ENCODE assay signal across 8 mouse cellular contexts in genomic region chr5:146220879-146221714, GRCm38 (mm10). TPM values are rescaled to one million over a fixed set of nuclear protein-coding genes. Genes with fewer than 3 reads are reported as not detected.
DNase-seq lines count a peak whose midpoint lies in the region; ATAC-seq lines count a peak whose summit lies in the region.

Gene Rnf6 (minus strand): TSS chr5:146221555.

- peak within 1 kb of the TSS; percentile 78 for H3K4me2 ChIP-seq in intestine, embryonic 14.5 days (ENCODE audit: low read length)

- under 1% methylated on average over 67 of the region's 67 CpGs for WGBS in intestine, embryonic 14.5 days

- peak; percentile 84 for DNase-seq in adrenal gland, adult 18-20 months (ENCODE audit: low spot score in 2 of 2)
- DNase-seq in embryo, embryonic 11 days = peak; percentile 98
- peak; percentile 94 for DNase-seq in gastrocnemius, postnatal 25 days
- DNase-seq in intestine, embryonic 14.5 days (ENCODE audit: low spot score) = peak; percentile 94
- DNase-seq in left cerebral cortex, postnatal 14 days (ENCODE audit: low spot score in 2 of 2) = peak; percentile 94 to 96
- DNase-seq in mesoderm, embryonic 11.5 days (ENCODE audit: low read depth, low spot score) = peak; percentile 95
- peak; percentile 92 to 96 for DNase-seq in right cerebral cortex, postnatal 36 days (ENCODE audit: low spot score in 2 of 2)
- DNase-seq in yolk sac, embryonic 10.5 days (ENCODE audit: low spot score) = peak; percentile 98

- peak within 1 kb of the TSS; percentile 82 for H3K9ac ChIP-seq in intestine, embryonic 14.5 days (ENCODE audit: low read length)

- peak; percentile 100 for ATAC-seq in intestine, embryonic 14.5 days (replicated peaks; ENCODE audit: low FRiP score, low TSS enrichment, low read depth)

- peak within 1 kb of the TSS; percentile 96 for H3K27ac ChIP-seq in intestine, embryonic 14.5 days (ENCODE audit: low read depth)

- intact Hi-C loops in left cerebral cortex, postnatal 14 days (cut with DNase I) = loop anchor here (5.0 kb wide), 1 partner anchor 81 kb away; no protein-coding TSS in a partner anchor

- peak within 1 kb of the TSS; percentile 54 for H3K4me3 ChIP-seq in intestine, embryonic 14.5 days (ENCODE audit: low read depth, low read length)

- H3K4me1 ChIP-seq in intestine, embryonic 14.5 days (replicated peaks; ENCODE audit: control insufficient read depth, insufficient read depth, low read length) = peaks cover 6% of the 10 kb centered on the region; the same call in 1 of the 2 replicates

- H3K9me3 ChIP-seq in intestine, embryonic 14.5 days (ENCODE audit: control insufficient read depth, low read length) = no peaks in the 10 kb centered on the region

- H3K27me3 ChIP-seq in intestine, embryonic 14.5 days (replicated peaks; ENCODE audit: control insufficient read depth, insufficient read depth, low read length) = no peaks in the 10 kb centered on the region

- peaks cover 32% of the 10 kb centered on the region for H3K36me3 ChIP-seq in intestine, embryonic 14.5 days (ENCODE audit: control insufficient read depth, insufficient read depth, low read length)

RNA-seq across cellular contexts. Expression of gene Rnf6, which starts in this region (rescaled TPM):
- total RNA-seq in adrenal gland, adult 18-20 months (2021) = 10 to 100 TPM; 47.2 to 74.5 TPM
- total RNA-seq in gastrocnemius, postnatal 25 days (2021) = 10 to 100 TPM; 31.6 to 40.1 TPM
- 38.8 and 39.9 TPM in 2 replicates for polyA plus RNA-seq in intestine, embryonic 14.5 days (2014; fragmentation: Nextera tagmentation; extraction: Ambion mirVana)
- 10 to 100 TPM; 51.5 to 55.7 TPM for total RNA-seq in left cerebral cortex, postnatal 14 days (2021)

Comparison
In these comparisons a context has a peak if more than half of its experiments do, and no peak if none do; other contexts are left out.
1. Peak in every context shown above with its lines: DNase-seq, ATAC-seq, H3K4me3 ChIP-seq and H3K27ac ChIP-seq.